8 mouse cellular contexts compared by ENCODE assay signal in genomic region chr12:35046310-35046998, GRCm38 (mm10). TPM values are rescaled to one million over a fixed set of nuclear protein-coding genes. Genes with fewer than 3 reads are reported as not detected.
A peak's percentile ranks its signal among the peaks of the same experiment; 100 is the strongest.
DNase-seq lines count a peak whose midpoint lies in the region; ATAC-seq lines count a peak whose summit lies in the region.

No protein-coding gene starts in this region.

- H3K4me2 ChIP-seq in hindbrain, embryonic 16.5 days (ENCODE audit: low read length), result peak overlapping the region; percentile 69

- peak overlapping the region; percentile 97 for H3K27ac ChIP-seq in hindbrain, embryonic 16.5 days (ENCODE audit: low read depth, low read length)
- peak overlapping the region; percentile 97 for H3K27ac ChIP-seq in midbrain, embryonic 10.5 days (replicated peaks)

- ATAC-seq in hindbrain, embryonic 16.5 days, result peak; percentile 83; the same call in 1 of the 2 replicates
- ATAC-seq in cerebellum, adult (ENCODE audit: insufficient number of reproducible peaks, low FRiP score, low TSS enrichment), result no peak; the same call in 1 of the 2 replicates

- no peaks in the 10 kb centered on the region for H3K36me3 ChIP-seq in hindbrain, embryonic 16.5 days (ENCODE audit: control insufficient read depth, insufficient read depth, low read length)
- no peaks in the 10 kb centered on the region for H3K36me3 ChIP-seq in midbrain, embryonic 10.5 days

- DNase-seq in embryo, embryonic 10 days (ENCODE audit: low spot score), result peak; percentile 83
- DNase-seq in embryo, embryonic 9.5 days (ENCODE audit: extremely low spot score), result no peak
- DNase-seq in thymus, postnatal 0 days (ENCODE audit: low spot score), result peak; percentile 24
- DNase-seq in thymus, postnatal 25 days, result no peak
- DNase-seq in midbrain, embryonic 10.5 days (ENCODE audit: low spot score), result no peak
- DNase-seq in urinary bladder, adult 2 months (ENCODE audit: low spot score), result no peak

- H3K4me3 ChIP-seq in hindbrain, embryonic 16.5 days (ENCODE audit: low read length), result peak overlapping the region; percentile 99
- H3K4me3 ChIP-seq in midbrain, embryonic 10.5 days, result peak overlapping the region; percentile 97

- WGBS in hindbrain, embryonic 16.5 days, result under 1% methylated on average over 35 of the region's 36 CpGs
- under 1% methylated on average over 36 of the region's 36 CpGs for WGBS in midbrain, embryonic 10.5 days

- no peaks in the 10 kb centered on the region for H3K9me3 ChIP-seq in hindbrain, embryonic 16.5 days (ENCODE audit: control insufficient read depth, low read length)
- no peaks in the 10 kb centered on the region for H3K9me3 ChIP-seq in midbrain, embryonic 10.5 days (replicated peaks)

- peaks cover 11% of the 10 kb centered on the region for H3K4me1 ChIP-seq in hindbrain, embryonic 16.5 days (ENCODE audit: control insufficient read depth, insufficient read depth, low read depth, low read length)
- H3K4me1 ChIP-seq in midbrain, embryonic 10.5 days, result peaks cover 28% of the 10 kb centered on the region

- H3K27me3 ChIP-seq in hindbrain, embryonic 16.5 days (replicated peaks; ENCODE audit: control insufficient read depth, insufficient read depth, low read length), result no peaks in the 10 kb centered on the region; the same call in 1 of the 2 replicates
- H3K27me3 ChIP-seq in midbrain, embryonic 10.5 days (ENCODE audit: low read depth, poor library complexity, severe bottlenecking), result no peaks in the 10 kb centered on the region

- peak overlapping the region; percentile 96 for H3K9ac ChIP-seq in hindbrain, embryonic 16.5 days (ENCODE audit: low read depth, low read length)

RNA-seq across cellular contexts. Expression of gene Snx13, which starts 0.5 kb away (rescaled TPM):
- polyA plus RNA-seq in thymus, postnatal 0 days (2015; fragmentation: Nextera tagmentation; extraction: Ambion mirVana), result 20.8 and 22.7 TPM in 2 replicates
- polyA plus RNA-seq in hindbrain, embryonic 16.5 days (2015; fragmentation: Nextera tagmentation; extraction: Ambion mirVana), result 28.8 and 30.7 TPM in 2 replicates
- 15.3 and 15.6 TPM in 2 replicates for polyA plus RNA-seq in midbrain, embryonic 10.5 days (2016; fragmentation: Nextera tagmentation; extraction: Ambion mirVana)
- polyA plus RNA-seq in urinary bladder, adult 2 months (2012; rRNA removed), result 14.6 and 16.6 TPM in 2 replicates

Comparison
In these comparisons a context has a peak if more than half of its experiments do, and no peak if none do; other contexts are left out.
1. DNase-seq: peak in embryo, embryonic 10 days (single experiment) and thymus, postnatal 0 days (single experiment); none in embryo, embryonic 9.5 days (single experiment), thymus, postnatal 25 days (single experiment), midbrain, embryonic 10.5 days (single experiment) and urinary bladder, adult 2 months (single experiment).